Mouse (Mus musculus) cerebellum, postnatal 10 days (tissue): Measurements from ENCODE around the gene Ints4.
A peak's percentile ranks its signal among the peaks of the same experiment; 100 is the strongest.
"Not testable (repeated sequence)": the region's sequence is repeated elsewhere in the genome, so short reads cannot be mapped to it uniquely, and the experiment has no call there.

ENCODE experiments used
- DNase-seq, 2 experiments: peaks; one replicate each; pipeline ENCODE4 v3.0.0; 2021; ENCODE audit warnings: mixed read lengths in 2 of 2

Ints4 gene

GRCm38 (mm10) chr7:97480821-97481339 lies at the start of gene Ints4:
Gene Ints4, plus strand, starts transcription at chr7:97480956.
- DNase-seq = peak; percentile 92 to 95

- not testable (repeated sequence) for DNase-seq
Observed at GRCm38 (mm10) chr7:97433517-97433916, 47.2 kb upstream of the Ints4 start.

GRCm38 (mm10) chr7:97434517-97434916 lies 46.2 kb upstream of the Ints4 start:
- no peak for DNase-seq

- no peak for DNase-seq
Observed at GRCm38 (mm10) chr7:97438986-97439385, 41.8 kb upstream of the Ints4 start.

GRCm38 (mm10) chr7:97446171-97446925 lies 34.4 kb upstream of the Ints4 start:
- peak; percentile 96 to 97 for DNase-seq

- peak in 1 of 2 experiments; percentile 32 for DNase-seq
Observed at GRCm38 (mm10) chr7:97447050-97447531, 33.7 kb upstream of the Ints4 start.

- not testable (repeated sequence) for DNase-seq
Observed at GRCm38 (mm10) chr7:97451023-97451422, 29.7 kb upstream of the Ints4 start, which contains the start of gene Kctd14. Gene Kctd14, plus strand, starts transcription at chr7:97451323.

GRCm38 (mm10) chr7:97452196-97452595 lies 28.6 kb upstream of the Ints4 start:
- DNase-seq = no peak

GRCm38 (mm10) chr7:97453141-97453921 lies 27.4 kb upstream of the Ints4 start:
- DNase-seq = peak in 1 of 2 experiments; percentile 15

- no peak for DNase-seq
Observed at GRCm38 (mm10) chr7:97454795-97455194, 26.0 kb upstream of the Ints4 start.

- DNase-seq = no peak
Observed at GRCm38 (mm10) chr7:97455577-97455976, 25.2 kb upstream of the Ints4 start.

- no peak for DNase-seq
Observed at GRCm38 (mm10) chr7:97473001-97473400, 7.8 kb upstream of the Ints4 start.

- no peak for DNase-seq
Observed at GRCm38 (mm10) chr7:97479349-97479748, 1.4 kb upstream of the Ints4 start.

GRCm38 (mm10) chr7:97480290-97480689 lies 466 bp upstream of the Ints4 start:
- no peak for DNase-seq

GRCm38 (mm10) chr7:97483378-97483777 lies 2.6 kb downstream of the Ints4 start:
- DNase-seq = no peak

GRCm38 (mm10) chr7:97491157-97491556 lies 10.4 kb downstream of the Ints4 start:
- DNase-seq = no peak

GRCm38 (mm10) chr7:97492420-97492819 lies 11.7 kb downstream of the Ints4 start:
- no peak for DNase-seq

GRCm38 (mm10) chr7:97495052-97495451 lies 14.3 kb downstream of the Ints4 start:
- DNase-seq = no peak

- DNase-seq = peak; percentile 76 to 80
Observed at GRCm38 (mm10) chr7:97500555-97501209, 19.9 kb downstream of the Ints4 start.

GRCm38 (mm10) chr7:97514786-97515185 lies 34.0 kb downstream of the Ints4 start:
- peak; percentile 69 to 72 for DNase-seq

- peak in 1 of 2 experiments; percentile 14 for DNase-seq
Observed at GRCm38 (mm10) chr7:97519935-97520334, 39.2 kb downstream of the Ints4 start.

- DNase-seq = no peak
Observed at GRCm38 (mm10) chr7:97535531-97535930, 54.8 kb downstream of the Ints4 start.

- no peak for DNase-seq
Observed at GRCm38 (mm10) chr7:97536571-97536970, 55.8 kb downstream of the Ints4 start.
